Mouse (Mus musculus): ENCODE measurements around the gene Ppp1r12c. TPM values are rescaled to one million over a fixed set of nuclear protein-coding genes. Genes with fewer than 3 reads are reported as not detected.
A peak's percentile ranks its signal among the peaks of the same experiment; 100 is the strongest.

Ppp1r12c gene
- polyA plus RNA-seq, 1 experiment: not detected

GRCm38 (mm10) chr7:4479674-4480073 is 21.8 kb downstream of the Ppp1r12c start:
- peaks cover 19% of the 10 kb centered on the region for H3K4me1 ChIP-seq (ENCODE audit: control insufficient read depth, insufficient read depth, low read length)
- no peak for TF ChIP-seq POLR2A (IDR thresholded peaks at IDR 0.05; ENCODE audit: insufficient read depth, low read depth, low read length)
- TF ChIP-seq CTCF (IDR thresholded peaks at IDR 0.05; ENCODE audit: insufficient read depth, low read depth, low read length): no peak
- H3K4me3 ChIP-seq (ENCODE audit: insufficient read depth, low read depth, low read length): no peak overlapping the region
- no peak overlapping the region for H3K27ac ChIP-seq (ENCODE audit: insufficient read depth, low read depth, low read length)
- WGBS: 36% methylated on average over 6 of the region's 6 CpGs

- TF ChIP-seq CTCF (IDR thresholded peaks at IDR 0.05; ENCODE audit: insufficient read depth, low read depth, low read length) (no peak), POLR2A (IDR thresholded peaks at IDR 0.05; ENCODE audit: insufficient read depth, low read depth, low read length) (no peak)
- H3K27ac ChIP-seq (ENCODE audit: insufficient read depth, low read depth, low read length): no peak overlapping the region
- peak overlapping the region; percentile 33 for H3K4me3 ChIP-seq (ENCODE audit: insufficient read depth, low read depth, low read length)
- peaks cover 19% of the 10 kb centered on the region for H3K4me1 ChIP-seq (ENCODE audit: control insufficient read depth, insufficient read depth, low read length)
- WGBS: 13% methylated on average over 16 of the region's 16 CpGs
These were observed 22.6 kb downstream of the Ppp1r12c start for GRCm38 (mm10) chr7:4478796-4479291.

GRCm38 (mm10) chr7:4478021-4478795 is 23.3 kb downstream of the Ppp1r12c start:
- TF ChIP-seq POLR2A (IDR thresholded peaks at IDR 0.05; ENCODE audit: insufficient read depth, low read depth, low read length) (no peak), CTCF (IDR thresholded peaks at IDR 0.05; ENCODE audit: insufficient read depth, low read depth, low read length) (no peak)
- Histone ChIP-seq H3K27ac (ENCODE audit: insufficient read depth, low read depth, low read length) (no peak overlapping the region), H3K4me1 (ENCODE audit: control insufficient read depth, insufficient read depth, low read length) (peaks cover 19% of the 10 kb centered on the region), H3K4me3 (ENCODE audit: insufficient read depth, low read depth, low read length) (peak overlapping the region; percentile 33)
- WGBS: 4% methylated on average over 39 of the region's 39 CpGs

GRCm38 (mm10) chr7:4473940-4474339 is 27.5 kb downstream of the Ppp1r12c start:
- TF ChIP-seq POLR2A (IDR thresholded peaks at IDR 0.05; ENCODE audit: insufficient read depth, low read depth, low read length): no peak
- TF ChIP-seq CTCF (IDR thresholded peaks at IDR 0.05; ENCODE audit: insufficient read depth, low read depth, low read length): no peak
- 18% methylated on average over 19 of the region's 19 CpGs for WGBS
- no peak overlapping the region for H3K27ac ChIP-seq (ENCODE audit: insufficient read depth, low read depth, low read length)
- peaks cover 26% of the 10 kb centered on the region for H3K4me1 ChIP-seq (ENCODE audit: control insufficient read depth, insufficient read depth, low read length)
- no peak overlapping the region for H3K4me3 ChIP-seq (ENCODE audit: insufficient read depth, low read depth, low read length)

GRCm38 (mm10) chr7:4471179-4471555 is 30.3 kb downstream of the Ppp1r12c start:
- WGBS: 5% methylated on average over 24 of the region's 24 CpGs
- Histone ChIP-seq H3K4me3 (ENCODE audit: insufficient read depth, low read depth, low read length) (peak overlapping the region; percentile 50), H3K4me1 (ENCODE audit: control insufficient read depth, insufficient read depth, low read length) (peaks cover 14% of the 10 kb centered on the region), H3K27ac (ENCODE audit: insufficient read depth, low read depth, low read length) (no peak overlapping the region)
- peak; percentile 80 for TF ChIP-seq CTCF (IDR thresholded peaks at IDR 0.05; ENCODE audit: insufficient read depth, low read depth, low read length)
- TF ChIP-seq POLR2A (IDR thresholded peaks at IDR 0.05; ENCODE audit: insufficient read depth, low read depth, low read length): no peak

- H3K4me1 ChIP-seq (ENCODE audit: control insufficient read depth, insufficient read depth, low read length): peaks cover 14% of the 10 kb centered on the region
- no peak overlapping the region for H3K27ac ChIP-seq (ENCODE audit: insufficient read depth, low read depth, low read length)
- peak overlapping the region; percentile 50 for H3K4me3 ChIP-seq (ENCODE audit: insufficient read depth, low read depth, low read length)
- 3% methylated on average over 35 of the region's 35 CpGs for WGBS
- no peak for TF ChIP-seq CTCF (IDR thresholded peaks at IDR 0.05; ENCODE audit: insufficient read depth, low read depth, low read length)
- 0 out of 2 replicates have a peak, but pooled peaks have one; percentile 14 for TF ChIP-seq POLR2A (IDR thresholded peaks at IDR 0.05; ENCODE audit: insufficient read depth, low read depth, low read length)
These were observed 31.0 kb downstream of the Ppp1r12c start for GRCm38 (mm10) chr7:4470275-4471178.

GRCm38 (mm10) chr7:4467801-4468200 is 33.7 kb downstream of the Ppp1r12c start:
- Histone ChIP-seq H3K4me3 (ENCODE audit: insufficient read depth, low read depth, low read length) (no peak overlapping the region), H3K4me1 (ENCODE audit: control insufficient read depth, insufficient read depth, low read length) (peaks cover 14% of the 10 kb centered on the region), H3K27ac (ENCODE audit: insufficient read depth, low read depth, low read length) (no peak overlapping the region)
- 69% methylated on average over 3 of the region's 3 CpGs for WGBS
- TF ChIP-seq CTCF (IDR thresholded peaks at IDR 0.05; ENCODE audit: insufficient read depth, low read depth, low read length): no peak
- TF ChIP-seq POLR2A (IDR thresholded peaks at IDR 0.05; ENCODE audit: insufficient read depth, low read depth, low read length): no peak

- 16% methylated on average over 12 of the region's 12 CpGs for WGBS
- Histone ChIP-seq H3K27ac (ENCODE audit: insufficient read depth, low read depth, low read length) (no peak overlapping the region), H3K4me1 (ENCODE audit: control insufficient read depth, insufficient read depth, low read length) (peaks cover 3% of the 10 kb centered on the region), H3K4me3 (ENCODE audit: insufficient read depth, low read depth, low read length) (no peak overlapping the region)
- TF ChIP-seq POLR2A (IDR thresholded peaks at IDR 0.05; ENCODE audit: insufficient read depth, low read depth, low read length) (no peak), CTCF (IDR thresholded peaks at IDR 0.05; ENCODE audit: insufficient read depth, low read depth, low read length) (no peak)
These were observed 37.2 kb downstream of the Ppp1r12c start for GRCm38 (mm10) chr7:4464194-4464824.
